Mouse (Mus musculus) gastrocnemius, postnatal 25 days (tissue): ENCODE results near the gene Tprg. TPM values are rescaled to one million over a fixed set of nuclear protein-coding genes. Genes with fewer than 3 reads are reported as not detected.

Experiments used
- DNase-seq: peaks from one replicate; pipeline ENCODE4 v3.0.0; 2022
- long read RNA-seq, 2 experiments: library from polyadenylated mRNA; stranded (forward); transcript quantifications; one replicate each; pipeline ENCODE4 v2.0.0; 2021
- total RNA-seq, 2 experiments: library from RNA; stranded (reverse); gene quantifications; 1 replicate in 1 of 2; 2 replicates in 1 of 2; pipeline ENCODE4 v1.2.3; 2021

The Tprg gene
- total RNA-seq: not detected
- long read RNA-seq, experiment 1: 0 reads
- long read RNA-seq, experiment 2: 0 reads

DNA sequence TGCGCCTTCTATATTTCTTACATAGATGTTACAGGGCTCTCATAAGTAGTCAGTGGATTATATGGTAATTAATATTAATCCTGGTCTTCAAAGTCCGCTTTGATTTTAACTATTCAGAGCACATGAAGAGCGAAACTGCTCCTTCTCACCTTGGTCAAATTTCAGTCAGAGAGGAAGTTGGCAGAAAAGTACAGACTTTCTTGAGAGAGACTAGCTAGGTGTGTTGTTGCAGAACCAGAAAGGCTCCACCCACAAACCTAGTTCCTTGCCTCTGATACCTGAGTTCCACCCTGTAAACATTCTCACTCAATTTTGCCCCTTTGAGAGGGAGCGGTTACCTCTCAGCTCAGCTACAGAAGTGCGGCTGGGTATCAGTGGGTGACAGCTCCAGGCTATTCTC is at the start of gene Tprg:
TSS of gene Tprg (plus strand) at position 301 of the 400 bp plus-strand sequence.
- no peak for DNase-seq

DNA sequence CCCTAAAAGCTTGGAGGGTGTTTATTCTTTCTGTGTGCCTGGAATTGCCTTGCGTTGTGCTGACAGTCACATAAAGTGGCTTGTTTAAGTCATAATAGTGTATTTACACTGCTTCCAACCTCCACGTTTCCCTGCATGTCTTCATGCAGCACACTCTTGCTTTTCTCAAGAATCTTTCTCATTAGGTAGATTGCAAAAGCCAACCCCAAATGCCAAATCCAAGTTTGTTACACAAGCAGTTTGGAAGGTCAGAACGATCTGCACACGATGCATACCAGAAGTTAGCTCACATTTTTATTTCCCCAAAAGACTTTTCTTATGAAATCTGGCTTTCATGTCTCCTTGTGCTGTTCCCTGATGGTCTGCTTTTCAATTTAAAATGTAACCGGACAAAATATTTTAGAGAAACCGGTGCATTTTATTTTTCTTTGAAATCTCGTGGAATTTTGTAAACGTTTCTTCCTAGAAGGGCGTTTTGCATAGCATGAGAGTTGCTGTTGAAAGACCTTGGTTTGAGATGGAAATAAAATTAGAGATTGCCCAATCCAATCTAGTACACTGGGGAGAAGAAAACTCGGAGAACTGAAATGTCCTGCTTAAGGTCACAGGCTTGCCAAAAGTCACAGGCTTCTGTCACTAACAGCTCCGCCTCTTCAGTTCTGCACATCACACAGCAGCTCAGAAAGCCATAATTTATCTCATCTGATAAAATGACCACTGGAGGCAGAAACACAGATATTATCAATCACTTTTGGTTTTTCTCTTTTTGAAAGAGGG is 48.2 kb upstream of the Tprg start:
- peak; percentile 20 for DNase-seq

DNA sequence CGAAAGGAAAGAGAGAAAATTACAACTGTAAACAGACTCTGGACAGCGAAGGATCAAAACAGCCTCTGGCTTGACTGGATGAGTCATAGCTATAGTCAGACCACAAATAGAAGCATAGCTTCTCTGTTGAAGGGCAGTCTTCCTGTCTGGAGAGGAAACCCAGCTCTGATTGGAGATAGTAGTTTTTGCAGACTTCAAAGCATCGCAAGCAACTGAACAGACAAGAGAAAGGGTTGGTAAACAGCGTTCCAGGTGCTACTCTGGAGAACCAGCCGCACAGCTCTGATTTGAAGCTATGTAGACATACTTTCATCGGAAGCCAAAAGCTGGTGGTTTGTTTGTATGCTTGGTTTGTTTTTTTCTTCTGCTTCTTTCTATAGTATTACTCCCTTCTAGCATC is 37.7 kb upstream of the Tprg start:
- no peak for DNase-seq

DNA sequence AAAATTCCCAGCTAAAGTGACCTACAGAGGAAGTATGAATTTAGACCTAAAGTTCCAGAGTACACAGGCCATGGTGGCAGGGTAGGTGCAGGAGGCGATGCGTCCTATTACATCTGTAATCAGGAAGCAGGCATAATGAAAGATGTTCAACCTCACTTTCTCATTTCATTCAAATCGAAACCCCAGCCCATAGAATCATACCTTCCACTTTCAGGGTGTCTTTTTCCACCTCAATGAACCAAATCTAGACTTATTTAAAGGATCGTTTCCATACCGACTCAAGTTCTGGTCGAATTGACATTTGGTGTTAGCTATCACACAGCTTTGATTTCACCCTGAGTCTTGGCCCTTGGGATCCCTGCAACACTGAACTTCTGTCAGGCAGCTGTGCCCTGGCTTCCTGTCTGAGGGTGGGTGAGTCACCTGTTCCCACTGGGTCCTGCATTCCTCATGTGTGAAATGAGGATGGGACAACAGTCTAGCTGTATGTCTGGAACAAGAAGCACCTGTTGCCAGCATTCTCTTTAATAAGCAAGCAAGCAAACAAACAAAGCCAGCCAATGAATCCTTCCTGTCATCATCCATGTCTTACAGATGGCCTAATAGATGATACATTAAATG is 36.4 kb upstream of the Tprg start:
- DNase-seq: no peak

DNA sequence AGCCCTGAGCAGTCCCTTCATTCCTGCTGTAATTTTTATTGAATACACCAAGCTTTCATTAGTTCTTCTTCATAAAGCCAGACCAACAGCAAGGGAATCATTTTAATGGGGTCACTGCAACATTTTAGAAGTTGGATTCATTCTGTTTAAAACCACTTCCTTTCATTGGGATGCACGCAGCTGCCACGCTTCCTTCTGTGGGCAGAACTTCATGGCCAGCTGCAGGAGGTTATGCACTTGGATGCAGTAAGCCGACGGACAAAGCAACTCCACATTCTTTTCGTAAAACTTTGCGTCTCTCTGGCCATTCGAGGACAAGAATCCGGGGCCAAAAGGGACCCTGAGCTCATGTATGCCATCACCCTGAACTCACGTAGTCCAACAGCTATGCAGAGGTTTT is 35.5 kb upstream of the Tprg start:
- peak; percentile 22 for DNase-seq

DNA sequence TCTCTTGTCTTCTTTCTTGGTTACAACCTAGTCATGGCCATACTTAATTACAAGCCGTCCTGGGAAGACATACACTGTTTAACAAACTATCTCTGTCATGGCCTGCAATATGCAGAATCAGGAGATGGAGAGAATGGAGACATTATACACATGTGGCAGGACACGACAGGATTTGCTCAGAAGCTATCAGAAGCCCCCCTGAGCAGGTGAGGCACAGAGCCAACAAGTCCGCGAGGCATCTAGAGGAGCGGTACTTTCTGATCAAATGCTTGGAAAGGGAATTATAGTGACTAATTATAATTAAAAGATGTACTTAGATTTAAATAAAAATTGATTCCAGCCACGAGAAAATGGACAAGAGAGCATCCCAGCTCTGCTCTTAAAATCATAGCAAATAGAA is 32.0 kb upstream of the Tprg start:
- DNase-seq: no peak

DNA sequence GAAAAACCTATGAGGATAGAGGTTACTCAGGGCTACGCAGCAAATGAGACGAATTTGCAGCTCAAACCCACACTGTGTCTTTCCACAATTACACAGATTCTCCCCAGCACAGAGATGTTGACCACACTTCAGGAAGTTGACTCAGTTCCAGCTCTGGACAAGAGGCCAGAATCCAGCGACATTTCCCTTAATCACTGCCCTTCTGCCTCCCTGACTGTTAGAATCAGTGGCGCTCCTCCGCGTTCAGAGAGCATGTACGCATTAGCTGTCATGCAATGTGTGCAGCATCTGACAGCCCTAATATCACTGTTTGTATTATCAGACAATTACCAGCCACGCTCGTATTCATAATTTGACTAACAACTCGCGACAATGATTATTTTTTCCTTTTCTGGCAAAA is 31.4 kb upstream of the Tprg start:
- DNase-seq: no peak

DNA sequence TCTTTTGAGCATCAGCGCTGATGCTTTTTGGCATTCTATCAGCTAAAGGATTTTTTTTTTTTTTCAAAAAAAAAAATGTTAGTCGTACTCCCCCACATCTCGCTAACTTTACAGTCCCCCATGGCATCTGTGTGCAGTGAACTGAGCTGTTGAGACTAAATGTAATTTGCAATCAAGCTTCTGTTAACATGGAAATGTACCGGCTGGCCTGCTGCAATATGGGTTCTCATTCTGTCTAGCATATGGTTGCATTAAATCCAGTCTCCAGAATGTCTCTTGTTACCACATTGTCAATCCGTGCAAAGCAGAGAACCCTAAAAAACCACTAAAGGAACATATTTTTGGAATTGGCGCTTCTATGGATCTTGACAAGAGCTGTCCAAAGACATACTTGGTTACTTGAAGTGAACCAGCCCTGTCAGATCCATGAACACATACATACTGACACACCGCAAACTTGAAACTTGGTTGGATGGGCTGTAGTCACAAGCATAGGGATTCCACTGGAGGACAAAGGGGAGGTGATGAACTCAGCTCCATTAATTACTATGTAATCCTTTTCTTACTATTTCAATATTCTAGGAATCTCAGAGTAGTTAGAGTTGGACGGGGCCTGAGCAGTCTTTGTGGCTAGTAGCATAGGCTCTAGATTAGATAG is 30.9 kb upstream of the Tprg start:
- no peak for DNase-seq

DNA sequence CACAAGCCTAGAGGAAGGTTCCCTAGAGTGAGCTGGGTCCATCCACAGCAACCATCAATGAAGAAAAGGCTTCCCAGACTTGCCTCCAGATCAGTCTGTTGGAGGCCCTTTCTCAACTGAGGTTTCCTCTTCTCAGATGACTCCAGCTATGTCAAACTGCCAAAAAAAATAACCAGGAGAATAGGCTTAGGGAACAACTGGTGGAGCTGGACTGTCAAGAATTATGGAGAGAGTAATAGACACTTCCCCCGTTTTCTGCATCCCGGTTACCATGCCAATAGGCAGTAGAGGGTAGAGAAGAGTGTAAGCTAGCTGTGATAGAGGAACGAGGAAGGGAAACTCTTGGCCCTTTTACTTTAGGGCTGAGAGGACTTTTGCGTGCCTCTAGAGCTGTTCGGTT is 24.3 kb upstream of the Tprg start:
- DNase-seq: no peak

DNA sequence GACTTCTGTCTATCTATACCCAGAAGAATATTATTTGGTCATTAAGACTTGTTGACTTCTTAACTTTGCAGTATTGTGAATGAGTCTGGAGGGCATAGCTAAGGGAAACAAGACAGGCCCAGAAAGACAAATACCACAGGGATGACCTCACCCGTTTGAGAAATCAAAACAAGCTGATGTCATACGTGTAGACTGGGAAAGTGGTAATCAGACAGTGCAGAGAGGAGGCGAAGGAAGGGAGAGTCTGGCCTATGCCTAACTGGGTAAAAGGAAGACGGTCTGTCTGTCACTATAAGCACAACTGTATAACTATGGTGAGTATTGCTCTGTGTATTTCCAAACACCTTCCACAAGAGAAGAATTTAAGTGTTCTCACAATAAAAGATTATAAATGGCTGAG is 23.7 kb upstream of the Tprg start:
- peak; percentile 15 for DNase-seq

DNA sequence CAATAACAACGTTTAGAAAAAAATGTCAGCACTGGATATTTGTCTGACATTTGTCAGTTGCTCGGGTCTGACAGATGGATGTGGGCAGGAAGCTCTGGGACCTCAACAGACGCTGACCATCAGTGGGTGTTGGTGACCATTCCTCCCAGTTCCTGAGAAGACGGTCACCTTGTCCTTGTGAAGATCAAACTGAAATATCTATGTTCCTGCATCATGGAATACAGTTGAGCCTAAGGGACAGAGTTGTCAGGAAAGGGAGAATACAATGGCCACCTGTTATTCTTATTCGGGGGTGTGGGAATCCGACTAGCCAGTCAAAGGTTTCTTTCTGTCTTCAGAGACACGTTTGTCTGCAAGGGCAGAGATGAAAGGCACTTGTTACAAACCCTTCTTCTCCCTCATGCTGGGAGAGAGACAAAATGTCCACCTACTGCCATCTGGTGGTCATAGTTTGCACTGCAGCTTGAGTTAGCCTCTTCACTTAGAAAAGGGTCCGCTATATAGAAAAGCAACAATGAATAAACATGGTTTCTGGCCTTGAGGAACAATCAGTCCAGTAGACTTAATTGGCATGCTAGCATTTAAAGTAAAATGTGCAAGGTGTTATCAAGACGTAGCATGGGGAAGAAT is 23.0 kb upstream of the Tprg start:
- peak; percentile 62 for DNase-seq

DNA sequence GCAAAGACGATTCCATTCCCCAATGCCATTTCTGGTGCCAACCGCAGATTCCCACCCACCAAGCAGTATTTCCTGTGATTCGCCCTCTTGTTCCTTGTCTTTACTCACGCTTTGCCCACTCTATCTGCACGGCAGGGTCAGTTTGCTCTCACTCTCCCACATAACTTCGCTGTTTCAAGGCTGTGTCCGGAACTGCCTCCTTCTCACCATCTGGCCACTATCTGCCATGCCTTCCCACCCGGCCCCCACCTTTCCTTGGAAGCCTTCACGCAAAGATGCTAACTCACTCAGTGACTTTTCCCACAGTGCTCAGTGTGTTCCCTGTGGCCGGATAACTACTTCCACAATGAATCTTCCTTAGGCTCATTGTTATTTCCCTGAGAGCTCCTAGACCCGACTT is 21.4 kb upstream of the Tprg start:
- DNase-seq: no peak

DNA sequence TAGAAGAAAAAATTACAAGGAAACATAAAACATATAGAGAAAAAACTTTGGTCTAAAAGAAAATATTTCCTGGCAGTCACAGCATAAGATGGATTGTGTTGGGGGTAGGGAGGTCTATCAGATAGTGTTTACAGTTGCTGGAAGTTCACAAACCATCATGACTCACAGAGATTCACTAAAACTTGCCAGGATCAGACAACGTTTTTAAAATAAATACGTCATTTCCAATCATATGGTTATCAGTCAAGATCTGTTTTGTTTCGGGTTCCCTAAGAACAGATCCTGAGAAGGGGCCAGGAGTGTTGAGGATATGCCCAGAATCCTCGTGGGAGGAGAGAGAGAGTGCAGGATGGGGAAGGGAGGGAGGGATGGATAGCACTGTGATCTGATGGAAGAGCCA is 18.3 kb upstream of the Tprg start:
- no peak for DNase-seq

DNA sequence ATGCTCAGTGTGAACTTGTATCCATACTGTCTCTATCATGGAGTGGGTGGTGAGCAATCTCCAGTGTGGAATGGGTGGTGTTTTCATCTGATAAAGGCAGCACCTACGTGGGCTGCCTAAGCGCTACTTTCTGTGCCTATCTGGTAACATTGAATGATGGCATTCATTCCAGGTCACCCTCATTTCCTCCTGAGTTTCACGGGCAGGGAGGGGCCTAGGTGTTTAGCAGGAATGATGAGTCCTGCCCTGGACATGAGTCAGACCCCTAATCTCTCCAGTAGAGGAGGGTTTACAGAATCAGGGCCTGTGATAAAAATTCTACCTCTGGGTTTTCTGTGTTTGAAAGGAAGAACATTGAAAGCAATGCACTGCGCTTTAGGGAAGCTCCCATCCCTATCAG is 4.1 kb upstream of the Tprg start:
- DNase-seq: no peak

DNA sequence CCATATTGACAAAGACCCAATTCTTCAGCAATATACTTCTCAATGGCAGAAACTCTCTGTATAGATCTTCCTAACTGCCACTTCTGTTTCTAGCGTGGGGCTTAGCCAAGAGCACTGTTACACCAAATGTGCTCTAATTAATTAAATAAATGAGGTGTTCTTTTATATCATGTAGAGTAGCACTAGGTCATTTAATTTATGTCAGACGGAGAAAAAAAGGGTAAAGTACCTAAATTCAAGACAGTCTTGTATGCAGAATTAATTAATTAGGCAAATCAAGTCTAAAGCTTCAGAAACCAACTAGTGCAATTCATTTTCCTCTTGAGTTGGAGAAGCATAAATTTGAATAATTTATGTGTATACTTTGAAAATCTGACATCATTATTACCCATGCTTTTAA is 7.1 kb downstream of the Tprg start:
- DNase-seq: no peak

DNA sequence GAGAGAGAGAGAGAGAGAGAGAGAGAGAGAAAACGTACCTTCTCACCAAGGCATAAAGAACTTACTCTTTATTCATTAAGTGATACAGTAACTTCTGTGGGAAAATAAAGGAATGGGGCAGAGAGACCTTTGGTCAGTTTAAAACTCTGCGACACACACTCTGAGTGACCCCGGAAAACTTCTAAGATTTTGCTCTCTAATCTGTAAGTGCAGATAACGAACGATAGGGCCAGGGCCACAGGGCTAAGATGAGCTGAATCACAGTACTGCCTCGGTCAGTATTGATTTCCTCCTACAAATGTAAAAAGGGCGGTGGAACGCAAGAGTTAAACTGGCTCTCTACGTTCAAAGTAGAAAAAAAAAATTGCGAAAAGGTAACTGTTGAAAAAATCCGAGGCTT is 8.9 kb downstream of the Tprg start:
- no peak for DNase-seq

DNA sequence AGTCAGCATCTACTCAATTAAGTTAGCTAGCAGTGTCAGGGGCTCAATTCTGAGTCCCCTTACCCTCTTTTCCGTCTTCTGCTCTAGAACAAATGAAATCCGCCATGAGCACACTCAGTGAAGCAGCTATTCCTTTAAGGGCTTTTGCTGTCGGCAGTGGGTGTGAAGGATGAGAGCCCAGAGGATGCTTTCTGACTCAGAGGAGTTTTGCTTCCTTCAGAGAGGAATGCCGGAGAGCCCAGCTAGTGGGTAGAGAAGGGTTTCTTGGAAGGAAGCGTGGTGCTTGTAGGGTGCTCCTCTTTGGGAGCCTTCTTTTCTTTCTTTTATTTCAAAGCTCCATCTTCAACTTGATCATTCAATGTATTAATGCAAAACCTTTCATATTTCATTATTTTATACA is 10.1 kb downstream of the Tprg start:
- DNase-seq: no peak

DNA sequence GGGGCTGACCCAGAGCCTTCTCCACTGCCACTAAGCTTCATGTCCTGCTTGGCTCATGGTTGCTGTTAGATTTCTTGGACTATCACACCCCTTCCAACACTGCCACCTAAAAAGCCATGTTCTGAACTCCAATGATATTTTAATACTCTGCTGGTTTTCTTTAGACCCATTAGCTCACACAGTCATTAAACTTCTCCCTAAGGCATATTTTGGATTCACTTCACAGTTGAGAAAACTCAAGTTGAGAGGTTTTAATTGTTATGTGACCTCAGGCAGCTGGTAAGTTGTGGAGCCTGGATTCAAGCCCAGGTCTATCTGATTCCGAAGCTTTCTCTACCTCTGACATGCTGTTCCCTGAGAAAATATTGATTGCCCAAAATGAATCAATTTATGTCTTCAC is 11.6 kb downstream of the Tprg start:
- DNase-seq: no peak

DNA sequence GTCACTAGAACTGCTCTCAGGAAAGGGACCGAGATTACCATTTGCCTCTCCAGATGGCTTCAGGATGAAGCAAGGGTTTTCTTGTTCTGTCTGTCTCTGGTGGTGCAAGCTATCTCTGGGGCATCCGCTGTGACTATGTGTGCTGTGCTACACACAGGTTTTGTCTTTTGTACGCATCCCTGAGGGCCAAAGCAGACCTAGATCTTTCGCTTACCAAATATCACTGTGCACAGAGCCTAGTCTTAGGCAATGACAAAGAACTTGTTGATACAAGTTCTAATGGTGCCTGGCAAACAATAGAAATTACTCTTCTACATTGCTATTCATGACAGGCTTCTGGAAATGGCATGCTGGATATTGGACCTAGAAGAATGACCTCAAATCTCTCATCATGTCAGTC is 16.0 kb downstream of the Tprg start:
- DNase-seq: no peak

DNA sequence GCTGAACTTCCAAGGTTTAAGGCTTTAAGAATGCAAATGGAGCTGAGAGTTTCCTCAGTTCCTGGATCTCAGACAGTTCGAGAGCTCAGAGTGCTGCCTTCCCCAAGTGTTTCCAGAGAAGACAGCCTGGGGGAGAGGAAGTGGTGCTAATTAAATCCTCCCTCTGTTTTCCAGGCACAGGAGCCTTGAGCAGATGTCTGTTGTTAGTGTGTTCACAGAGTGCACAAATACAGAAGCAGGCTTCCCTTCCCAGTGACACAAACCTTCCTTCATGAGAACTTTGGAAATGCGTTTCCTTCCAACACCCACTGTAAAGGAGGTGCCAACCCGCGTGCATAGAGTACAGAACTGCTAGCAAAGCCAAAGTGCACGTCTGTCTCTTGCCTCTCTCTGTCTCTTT is 27.4 kb downstream of the Tprg start:
- DNase-seq: no peak

DNA sequence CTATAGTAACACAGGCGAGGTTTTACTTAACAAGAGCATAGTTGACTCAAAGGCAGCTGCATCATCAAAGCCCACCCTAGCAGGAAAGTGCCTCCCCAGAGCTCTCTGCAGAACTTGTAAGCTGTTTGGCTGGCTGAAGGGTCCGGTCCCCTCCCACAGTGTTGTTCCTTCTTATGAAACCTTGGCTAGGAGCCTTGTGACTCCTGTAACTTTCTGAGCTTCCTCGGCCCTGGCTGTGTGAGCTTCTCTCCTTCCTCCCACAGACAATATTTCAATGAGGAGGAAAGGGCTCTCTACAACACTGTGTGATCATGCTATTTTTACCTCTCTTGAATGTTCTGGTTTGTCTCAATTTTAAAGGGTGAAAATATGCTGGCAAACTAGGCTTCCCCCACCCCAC is 28.5 kb downstream of the Tprg start:
- DNase-seq: peak; percentile 11

DNA sequence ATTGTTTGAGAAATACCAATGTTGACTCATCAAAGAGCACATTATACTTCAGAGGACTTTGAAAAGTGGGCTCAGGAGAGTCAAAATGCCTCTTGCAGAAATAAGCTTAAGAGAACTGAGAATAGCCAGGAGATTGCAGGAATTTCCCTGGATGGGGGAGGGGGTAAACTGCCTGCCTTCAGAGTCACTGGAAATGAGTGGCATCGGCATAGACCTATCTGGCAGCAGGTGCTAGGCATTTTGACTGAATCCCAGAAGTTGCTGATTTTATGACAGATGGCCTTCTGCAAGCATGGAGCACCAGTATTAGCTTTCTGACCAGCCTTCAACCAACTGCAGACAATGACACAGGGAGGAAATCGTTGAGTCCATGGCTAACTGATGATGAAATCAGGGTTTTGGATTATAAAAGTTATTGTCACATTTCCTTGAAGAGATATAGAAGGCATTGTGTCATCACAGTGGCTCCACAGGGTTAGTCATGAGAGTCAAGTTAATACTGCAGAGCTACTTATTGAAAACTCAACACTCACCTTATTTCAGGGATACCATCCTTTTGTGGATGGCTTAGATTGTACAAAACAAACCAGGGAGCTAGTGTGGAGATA is 39.1 kb downstream of the Tprg start:
- no peak for DNase-seq
